Mouse (Mus musculus) left cerebral cortex, adult 9 months (tissue): ENCODE measurements around the gene Ap2s1.
"Not testable (repeated sequence)": the region's sequence is repeated elsewhere in the genome, so short reads cannot be mapped to it uniquely, and the experiment has no call there.

Experiments used
- DNase-seq, 2 experiments: peaks; one replicate each; pipeline ENCODE4 v3.0.0; 2022; ENCODE audit warnings: low spot score in 2 of 2

The Ap2s1 gene

DNA sequence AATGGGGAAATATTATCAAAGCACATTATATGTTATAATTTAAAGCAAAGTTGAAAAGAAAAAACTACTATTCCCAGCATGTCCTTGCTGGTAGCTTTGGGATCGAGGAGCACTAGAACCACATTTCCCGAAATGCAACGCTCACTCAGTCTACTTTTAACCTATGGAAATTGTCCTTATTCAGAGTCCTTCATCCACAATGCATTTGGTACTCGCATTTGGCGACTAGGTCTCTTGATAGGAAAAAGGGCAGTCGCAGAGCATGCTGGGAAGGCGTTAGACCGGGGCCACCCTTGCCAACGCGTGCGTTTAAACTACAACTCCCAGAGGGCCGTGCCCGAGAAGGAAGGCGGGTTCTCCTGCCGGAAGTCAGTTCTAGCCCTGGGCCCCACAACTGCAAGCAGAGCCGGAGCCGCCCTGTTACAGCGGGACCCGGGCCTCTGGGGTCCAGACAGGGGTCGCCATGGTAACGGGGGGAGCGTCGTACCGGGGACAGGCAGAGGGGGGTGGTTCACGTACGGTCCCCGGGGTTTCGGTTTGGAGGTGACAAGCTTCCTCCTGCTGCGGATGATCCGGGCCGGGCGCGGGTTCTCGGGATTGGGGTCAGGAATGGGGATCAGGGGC, at the start of gene Ap2s1:
Gene Ap2s1 (plus strand): TSS at position 338 of the 624 bp plus-strand sequence.
- DNase-seq, result peak; percentile 98 to 99

DNA sequence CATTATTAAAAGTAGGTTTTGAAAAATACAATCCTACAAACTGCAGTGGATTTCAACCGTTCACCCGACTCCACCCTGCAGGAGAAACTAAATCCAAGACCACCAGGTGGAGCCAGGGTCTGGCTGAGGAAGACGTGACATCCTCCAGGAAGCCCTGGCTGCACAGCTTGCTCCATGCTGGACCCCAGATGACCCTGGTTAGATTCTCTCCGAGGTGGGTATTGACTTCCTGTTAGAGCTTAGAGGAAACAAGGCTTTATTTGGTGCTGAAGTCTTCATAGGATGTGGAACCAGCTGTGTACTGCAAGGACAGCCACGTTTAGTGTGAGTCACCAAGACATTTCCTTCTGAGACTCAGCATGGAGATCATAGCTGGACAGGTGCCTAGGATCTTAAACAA, 49.0 kb upstream of the Ap2s1 start:
- DNase-seq, result no peak

DNA sequence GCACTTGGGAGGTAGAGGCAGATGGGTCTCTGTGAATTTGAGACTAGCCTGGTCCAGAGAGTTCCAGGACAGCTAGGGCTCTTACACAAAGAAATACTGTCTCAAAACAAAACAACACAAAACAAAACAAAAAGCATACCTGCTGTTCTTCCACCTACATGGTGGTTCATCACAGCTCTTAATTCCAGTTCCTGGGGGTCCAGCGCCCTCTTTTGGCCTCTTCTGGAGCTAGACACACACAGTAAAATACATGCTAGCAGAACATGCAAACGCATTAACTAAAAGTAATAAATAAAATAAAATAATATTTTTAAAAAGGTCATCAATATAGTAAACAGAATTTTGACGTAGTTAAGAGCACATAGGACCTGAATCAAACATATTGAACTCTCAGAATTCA, 43.2 kb upstream of the Ap2s1 start:
- peak in 1 of 2 experiments; percentile 32 for DNase-seq

DNA sequence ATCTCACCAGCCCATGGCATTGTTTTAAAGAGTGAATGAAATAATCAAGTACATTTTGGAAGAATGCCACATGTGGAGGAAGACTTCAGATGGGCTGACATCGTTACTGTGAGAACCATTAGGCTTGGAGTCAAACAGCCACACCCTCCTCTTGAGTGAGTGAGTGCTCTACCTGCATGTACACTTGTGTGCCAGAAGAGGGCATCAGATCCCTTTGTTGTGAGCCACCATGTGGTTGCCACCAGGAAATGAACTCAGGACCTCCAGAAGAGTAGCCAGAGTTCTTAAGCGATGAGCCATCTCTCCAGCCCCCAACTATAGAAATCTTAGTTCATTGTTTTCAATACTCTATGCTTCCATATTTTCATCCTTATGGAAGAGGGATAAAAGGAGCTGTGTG, 39.2 kb upstream of the Ap2s1 start:
- no peak for DNase-seq

DNA sequence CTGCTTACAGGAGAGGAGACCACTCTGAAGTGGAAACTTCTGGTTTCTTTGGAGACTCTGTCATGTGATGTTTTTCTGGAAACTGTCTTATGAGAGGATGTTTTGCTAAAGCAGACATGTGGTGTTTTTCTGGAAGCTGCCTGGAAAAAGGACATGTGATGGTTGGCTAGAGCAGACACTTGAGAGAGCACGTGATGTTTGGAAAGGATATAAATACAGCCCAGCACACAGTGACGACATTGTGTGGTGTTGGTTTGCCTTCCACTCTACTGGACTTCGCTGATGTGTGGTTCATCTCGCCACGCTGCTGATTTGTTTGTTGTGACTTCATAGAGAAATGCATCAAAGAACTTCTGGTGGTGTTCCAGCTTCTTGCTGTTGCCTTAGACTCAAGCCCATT, 37.6 kb upstream of the Ap2s1 start:
- DNase-seq, result no peak

DNA sequence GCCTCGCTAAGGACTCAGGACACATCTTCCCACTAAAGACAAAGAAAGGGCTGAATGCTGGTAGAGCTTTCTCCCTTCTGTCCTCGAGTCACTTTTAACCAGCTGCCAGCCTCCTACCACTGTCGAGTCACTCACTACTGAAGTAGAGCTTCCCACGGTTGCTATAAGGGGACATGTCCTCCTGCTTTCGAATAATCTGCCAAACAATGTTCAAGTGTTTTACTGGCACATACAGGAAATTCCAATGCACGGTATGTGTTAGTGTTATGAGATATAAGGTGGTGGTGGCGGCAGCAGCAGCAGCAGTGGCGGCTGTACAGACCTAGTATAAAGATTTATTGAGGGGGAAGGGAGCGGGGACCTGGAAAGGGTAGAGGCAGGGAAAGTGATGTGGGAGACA, 31.8 kb upstream of the Ap2s1 start:
- DNase-seq, result peak; percentile 55 to 67

DNA sequence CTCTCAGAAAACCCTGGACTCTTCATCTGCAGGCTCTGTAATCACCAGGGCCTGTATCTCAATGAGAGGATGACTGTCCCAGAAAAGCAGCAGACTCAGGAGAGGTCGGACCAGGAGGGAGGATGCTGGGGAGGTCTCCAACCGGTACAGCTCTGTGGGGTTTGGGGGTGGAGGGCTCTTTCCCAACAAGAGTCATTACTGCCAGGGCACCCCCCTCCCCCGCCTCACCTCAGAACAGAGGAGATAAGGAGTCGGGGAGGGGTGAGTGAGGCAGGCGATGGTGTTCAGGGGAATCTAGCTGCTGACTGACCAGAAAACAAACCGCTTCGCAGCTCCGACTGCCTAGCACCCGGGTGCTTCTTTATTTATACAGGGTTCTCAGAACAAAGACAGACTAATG, 30.0 kb upstream of the Ap2s1 start:
- no peak for DNase-seq

DNA sequence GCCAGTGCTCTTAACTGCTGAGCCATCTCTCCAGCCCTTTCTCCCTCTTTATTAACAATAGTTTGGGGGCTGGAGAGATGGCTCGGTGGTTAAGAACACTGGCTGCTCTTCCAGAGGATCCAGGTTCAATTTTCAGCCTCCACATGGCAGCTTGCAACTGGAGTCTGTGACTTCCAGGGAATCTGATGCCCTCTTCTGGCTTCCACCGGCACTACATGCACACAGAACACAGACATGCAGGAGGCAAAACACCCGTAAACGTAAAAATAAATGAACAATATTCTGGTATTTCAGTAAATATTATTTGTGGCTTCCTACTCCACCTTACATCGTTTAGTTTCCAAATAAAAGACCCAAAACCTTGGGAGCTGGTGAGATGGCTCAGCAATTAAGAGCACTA, 27.6 kb upstream of the Ap2s1 start:
- DNase-seq, result no peak

DNA sequence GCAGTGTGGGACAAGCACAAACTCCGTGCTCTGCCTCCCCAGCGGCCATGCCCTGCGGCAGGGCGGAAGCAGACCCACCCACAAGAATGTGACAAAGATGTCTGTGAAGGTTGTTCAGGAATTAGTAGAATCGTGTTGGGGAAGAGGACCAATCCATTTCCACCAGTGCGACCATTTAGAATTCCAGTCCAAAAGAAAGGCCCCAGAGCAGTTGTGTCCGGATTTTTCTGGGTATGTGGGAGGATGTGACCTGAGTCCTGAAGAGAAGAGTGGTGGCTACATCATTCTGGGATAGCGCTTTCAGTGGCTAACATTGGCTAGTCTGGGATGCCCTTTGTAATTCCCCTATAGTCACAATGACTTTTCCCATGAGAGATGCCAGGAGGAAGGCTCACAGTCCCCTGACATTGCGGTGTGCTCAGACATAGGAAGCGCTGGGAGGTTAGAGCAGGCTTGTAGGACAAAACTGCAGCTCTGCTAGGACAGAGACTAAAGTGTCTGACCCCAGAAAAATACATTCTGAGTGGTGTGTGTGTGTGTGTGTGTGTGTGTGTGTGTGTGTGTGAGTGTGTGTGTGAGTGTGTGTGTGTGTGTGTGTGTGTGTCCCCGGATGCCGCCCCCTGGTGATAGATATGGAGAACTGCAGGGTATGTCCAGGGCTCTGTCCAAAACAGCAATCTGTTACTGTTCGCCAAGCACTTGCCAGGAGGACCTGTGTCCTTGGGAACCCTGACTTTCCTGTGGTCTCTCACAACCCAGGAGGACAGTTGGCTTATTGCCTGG, 25.4 kb upstream of the Ap2s1 start:
- no peak for DNase-seq

DNA sequence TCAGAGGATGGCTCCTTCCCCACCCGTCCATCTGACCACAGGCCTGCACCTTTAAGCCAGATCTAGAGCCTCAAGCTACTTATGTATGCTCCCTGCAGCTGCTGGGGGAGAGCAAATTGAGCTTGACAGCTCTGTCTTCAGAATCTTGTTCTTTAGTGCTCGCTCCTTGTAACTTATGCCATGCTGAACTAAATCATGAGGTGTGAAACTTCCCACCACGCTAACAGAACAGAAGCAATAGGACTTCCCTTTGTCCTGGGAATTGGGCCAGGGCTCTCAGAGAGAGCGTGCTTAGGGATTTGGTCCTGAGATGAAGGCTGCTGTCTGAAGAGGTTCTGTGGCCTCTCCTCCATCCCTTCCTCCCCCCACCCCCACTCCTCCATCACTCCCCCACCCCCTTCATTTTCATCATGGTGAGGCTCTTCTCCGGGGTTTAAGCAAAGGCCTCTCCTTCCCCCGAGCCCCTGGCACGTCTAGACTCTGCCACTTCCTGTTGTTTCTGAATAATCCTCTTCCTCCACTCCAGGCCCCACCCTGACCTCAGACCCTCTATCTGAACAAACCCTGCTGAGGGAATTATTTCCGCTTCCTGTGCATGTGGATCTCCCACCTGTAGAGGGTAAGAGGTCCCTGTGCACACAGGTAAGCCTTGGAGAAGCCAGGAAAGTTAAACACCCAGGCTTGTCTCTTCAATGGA, 21.6 kb upstream of the Ap2s1 start:
- not testable (repeated sequence) for DNase-seq

DNA sequence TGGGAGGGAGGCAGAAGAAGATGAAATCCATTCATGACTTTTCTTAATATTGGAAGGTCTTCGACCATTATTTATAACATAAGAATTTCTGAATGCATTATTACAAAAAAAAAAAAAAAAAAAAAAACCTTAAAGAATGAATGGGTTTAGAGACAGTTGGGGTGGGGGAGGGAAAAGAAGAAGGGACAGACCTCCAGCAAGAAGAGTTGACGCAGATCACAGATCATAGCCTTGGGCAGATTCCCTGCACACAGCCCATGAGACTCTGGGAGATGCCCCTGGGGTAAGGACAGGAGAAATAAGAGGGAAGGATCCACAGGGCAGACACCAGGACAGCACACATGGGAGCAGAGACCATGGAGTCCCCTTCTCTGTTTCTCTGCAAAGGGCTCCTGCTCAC, 16.6 kb upstream of the Ap2s1 start, which contains the start of gene Ceacam9:
Gene Ceacam9 (plus strand): TSS at position 301 of the 400 bp plus-strand sequence.
- no peak for DNase-seq

DNA sequence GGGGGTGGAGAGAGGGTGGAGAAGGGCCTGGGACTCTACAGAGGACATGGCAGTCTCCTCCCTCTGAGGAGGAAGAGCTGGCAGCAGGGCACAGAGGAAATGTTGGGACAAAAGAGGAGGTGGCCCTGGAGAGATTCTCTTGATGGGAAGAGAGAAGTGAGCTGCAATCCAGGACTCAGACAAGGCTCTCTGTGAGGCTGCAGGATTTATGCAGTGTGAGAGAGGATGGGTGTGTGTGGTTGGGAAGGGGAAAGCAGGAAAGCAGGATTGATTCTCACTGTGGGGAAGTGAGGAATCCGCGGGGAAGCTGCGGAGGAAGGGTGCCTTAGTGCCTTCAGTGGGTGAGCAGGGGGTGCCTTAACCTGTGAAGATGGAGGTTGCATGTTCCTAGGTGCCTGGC, 15.7 kb upstream of the Ap2s1 start:
- not testable (repeated sequence) for DNase-seq

DNA sequence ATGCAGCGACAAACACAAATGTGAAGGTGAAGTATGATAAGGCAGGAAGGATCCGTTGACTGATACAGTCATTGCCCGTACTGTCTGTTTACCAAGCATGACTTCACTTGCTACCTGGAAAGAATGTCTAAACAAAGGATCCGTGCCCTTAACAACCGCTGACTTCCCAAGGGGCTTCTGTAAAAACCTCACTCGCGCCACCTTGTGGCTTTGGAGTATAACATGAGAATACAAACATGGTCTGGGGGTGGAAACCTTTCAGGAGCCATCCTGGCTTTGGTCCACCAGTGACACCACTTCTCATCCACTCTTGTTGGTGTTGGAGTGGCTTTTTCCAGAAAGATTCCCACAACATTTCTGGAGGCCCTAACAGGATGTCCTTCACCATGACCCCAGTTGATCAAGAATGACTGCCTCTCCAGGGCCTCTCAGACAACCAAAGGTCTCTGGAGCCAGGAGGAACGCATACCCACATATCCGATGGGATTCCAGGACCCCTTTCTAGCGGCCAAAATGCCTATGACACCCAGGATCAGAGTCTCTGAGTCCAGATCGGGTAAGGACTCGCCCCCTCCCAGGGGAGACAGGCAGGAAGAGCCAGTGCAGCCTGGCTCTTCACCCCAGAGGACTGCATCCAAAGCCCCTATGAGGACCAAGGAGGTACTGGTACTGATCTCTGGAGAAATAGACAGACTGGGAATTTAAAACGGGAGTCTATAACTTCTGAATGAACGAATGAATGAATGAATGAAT, 9.4 kb upstream of the Ap2s1 start:
- peak in 1 of 2 experiments; percentile 51 for DNase-seq

DNA sequence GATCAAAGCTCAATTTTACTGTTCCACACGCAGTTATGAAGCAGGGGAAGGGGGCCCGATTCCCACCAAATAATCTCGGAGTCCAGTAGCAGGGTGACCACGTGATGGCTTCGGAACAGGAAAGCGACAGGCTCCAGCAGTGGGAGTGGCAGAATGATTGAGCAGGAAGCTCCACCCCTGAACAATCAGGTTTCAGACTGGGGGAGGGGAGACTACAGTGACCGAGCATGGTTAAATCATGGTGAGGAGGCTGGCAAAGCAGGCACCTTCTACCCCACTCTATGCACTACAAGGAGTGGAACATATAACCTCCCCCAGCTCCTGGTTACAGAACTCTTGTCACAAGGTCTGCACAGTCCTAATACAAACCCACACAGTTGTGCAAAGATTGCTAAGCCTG, 8.6 kb upstream of the Ap2s1 start:
- not testable (repeated sequence) for DNase-seq

DNA sequence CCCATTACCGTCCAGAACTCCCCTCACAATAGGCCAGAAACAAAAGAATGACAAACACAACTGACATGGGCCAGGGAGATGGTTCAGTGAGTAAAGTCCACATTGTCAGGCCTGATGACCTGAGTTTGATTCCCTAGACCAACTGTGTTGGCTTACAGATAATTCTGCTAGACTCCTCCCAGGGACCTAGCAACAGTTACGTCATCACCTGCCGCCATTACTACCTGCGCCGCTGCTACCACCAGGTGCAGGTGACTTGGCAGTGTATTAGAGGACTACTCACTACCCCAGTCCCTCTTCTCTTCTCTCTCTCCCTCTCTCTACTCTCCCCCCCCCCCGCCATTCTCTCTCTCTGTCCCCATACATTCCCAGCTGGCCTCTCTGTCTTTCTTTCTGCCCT, 7.4 kb upstream of the Ap2s1 start:
- DNase-seq, result no peak

DNA sequence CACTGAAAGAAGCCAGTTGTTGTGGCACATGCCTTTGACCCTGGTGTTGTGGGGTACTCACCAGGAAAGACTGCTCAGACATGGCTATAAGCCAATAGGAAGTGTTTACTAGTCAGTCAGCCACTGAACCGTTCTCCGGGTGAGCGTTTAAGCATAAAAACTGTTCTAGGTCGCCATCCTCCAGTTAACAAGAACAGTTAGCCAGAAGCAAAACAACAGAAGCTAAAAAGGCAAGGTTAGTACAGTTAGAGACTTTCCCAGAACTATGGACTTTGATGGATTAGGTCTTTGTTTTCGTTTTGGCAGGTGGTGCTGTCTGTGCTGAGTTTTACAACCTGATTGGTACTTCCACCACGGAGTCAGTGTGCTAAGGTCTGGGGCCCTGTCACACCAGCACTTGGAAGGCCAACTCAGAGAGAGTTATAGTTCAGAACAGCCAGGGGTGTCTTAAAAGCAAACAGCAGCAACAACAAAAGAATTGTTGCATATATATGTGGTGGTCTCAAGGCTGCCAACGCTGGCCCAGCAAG, 6.3 kb upstream of the Ap2s1 start:
- DNase-seq, result no peak

DNA sequence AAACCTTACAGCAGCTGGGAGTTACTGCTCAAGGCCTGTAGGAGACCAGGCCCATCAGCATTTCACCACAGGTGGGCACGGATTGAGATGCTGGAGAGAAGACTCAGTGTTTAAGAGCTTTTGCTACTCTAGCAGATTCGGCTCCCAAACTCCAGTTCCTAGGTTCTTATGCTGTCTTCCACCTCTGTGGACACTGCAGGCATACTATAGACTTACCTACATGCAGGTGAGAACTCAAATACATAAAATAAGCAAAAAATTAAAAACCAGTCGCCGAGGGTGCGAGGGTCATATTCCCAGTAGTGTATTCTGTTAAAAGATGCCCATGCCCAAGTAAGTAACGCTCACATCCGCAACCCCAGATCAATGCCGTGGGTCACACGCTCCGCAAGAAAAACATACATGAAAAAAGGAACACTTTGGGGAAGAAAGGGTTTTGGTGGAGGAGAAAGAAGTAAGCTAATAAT, 571 bp upstream of the Ap2s1 start:
- no peak for DNase-seq

DNA sequence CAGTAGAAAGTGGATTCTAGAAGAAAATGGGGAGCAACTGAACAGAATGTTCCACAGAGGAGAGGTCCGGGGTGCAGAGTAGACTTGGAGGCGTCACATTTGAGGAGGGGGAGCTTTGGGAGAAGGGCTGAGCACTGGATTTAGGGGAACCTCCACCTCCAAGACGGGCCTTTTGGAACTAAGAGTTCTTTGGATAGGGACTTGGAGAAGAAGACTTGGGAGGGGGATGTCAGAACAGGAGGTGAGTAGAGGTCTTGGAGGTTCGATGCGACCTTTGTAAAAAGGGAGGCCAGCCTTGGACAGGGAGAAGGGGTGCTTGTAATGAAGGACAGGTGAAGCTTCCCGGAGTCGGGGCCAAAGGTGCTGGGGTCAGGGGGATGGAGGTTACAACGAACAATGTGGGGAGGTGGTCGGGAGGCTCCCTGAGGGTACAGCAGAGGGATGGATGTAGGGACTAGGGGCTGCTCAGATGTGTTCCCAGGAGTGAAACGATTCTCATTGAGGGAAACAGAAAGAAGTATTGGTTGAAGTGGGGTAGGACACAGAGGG, 920 bp downstream of the Ap2s1 start:
- DNase-seq, result no peak

DNA sequence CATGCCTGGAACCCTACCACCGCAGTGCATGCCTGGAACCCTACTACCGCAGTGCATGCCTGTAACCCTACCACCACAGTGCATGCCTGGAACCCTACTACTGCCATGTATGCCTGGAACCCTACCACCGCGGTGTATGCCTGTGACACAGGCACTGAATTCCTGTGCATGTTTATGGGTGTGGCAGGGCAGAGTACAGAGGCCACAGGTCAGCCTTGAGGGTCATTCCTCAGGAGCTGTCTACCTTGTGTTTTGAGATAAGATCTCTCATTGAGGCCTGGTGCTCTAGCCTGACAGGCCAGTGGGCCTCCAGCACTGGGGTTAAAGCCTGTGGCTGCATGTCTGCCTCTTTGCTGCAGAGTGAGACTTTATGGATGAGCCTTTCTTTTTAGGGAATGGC, 7.2 kb downstream of the Ap2s1 start:
- DNase-seq, result no peak

DNA sequence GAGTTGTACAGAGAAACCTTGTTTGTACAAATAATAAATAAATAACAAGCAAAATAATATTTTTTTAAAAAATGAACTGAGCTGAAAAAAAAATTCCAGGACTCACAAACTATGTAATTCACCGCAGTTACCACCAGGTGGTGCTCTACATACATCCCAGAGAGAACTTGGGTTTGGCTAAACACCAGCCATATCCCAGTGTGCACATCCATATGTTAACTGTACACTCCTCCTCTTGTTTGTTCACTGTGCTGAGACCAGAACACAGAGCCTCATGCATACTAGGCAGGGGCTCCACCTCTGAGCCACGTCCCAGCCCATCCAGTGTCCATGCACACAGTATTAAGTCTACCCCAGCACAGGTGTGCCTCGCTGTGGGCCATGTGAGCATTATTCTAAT, 7.9 kb downstream of the Ap2s1 start:
- DNase-seq, result peak in 1 of 2 experiments; percentile 52

DNA sequence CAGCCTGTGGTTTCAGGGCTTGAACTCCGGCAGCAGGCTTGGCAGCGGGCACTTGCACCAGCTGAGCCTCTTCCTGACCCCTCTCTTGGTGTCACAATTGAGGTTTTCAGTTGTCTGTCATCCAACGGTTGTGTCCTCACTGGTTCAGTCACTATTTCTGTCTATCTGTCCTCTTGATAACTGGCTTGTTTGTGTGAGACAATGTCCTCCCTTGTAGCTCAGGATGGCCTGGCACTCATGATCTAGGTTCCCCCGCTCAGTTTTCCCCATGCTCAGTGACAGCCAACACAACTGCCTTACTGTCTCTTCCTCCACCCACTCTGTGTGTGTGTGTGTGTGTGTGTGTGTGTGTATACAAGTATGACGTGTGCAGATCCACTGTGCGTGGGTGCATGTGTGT, 9.4 kb downstream of the Ap2s1 start:
- no peak for DNase-seq
